Mouse (Mus musculus): Measurements from ENCODE around the gene Arpc3. TPM values are rescaled to one million over a fixed set of nuclear protein-coding genes. Genes with fewer than 3 reads are reported as not detected.

Gene Arpc3
- 136 and 141 TPM in 2 replicates for polyA plus RNA-seq (2015; fragmentation: Nextera tagmentation; extraction: Ambion mirVana)

- H3K4me1 ChIP-seq (replicated peaks; ENCODE audit: insufficient read depth, low read length), result no peaks in the 10 kb centered on the region
- peak; percentile 93 for TF ChIP-seq CTCF (IDR thresholded peaks at IDR 0.05; ENCODE audit: low read depth)
Observed at GRCm38 (mm10) chr5:122391786-122392180, at the start of gene Arpc3. TSS of gene Arpc3 (plus strand) at chr5:122391878.

GRCm38 (mm10) chr5:122342874-122343273 is 48.8 kb upstream of the Arpc3 start:
- no peaks in the 10 kb centered on the region for H3K4me1 ChIP-seq (replicated peaks; ENCODE audit: insufficient read depth, low read length)
- H3K36me3 ChIP-seq (ENCODE audit: insufficient read depth, low read length), result no peaks in the 10 kb centered on the region
- no peaks in the 10 kb centered on the region for H3K27me3 ChIP-seq (ENCODE audit: insufficient read depth, low read length)
- DNase-seq (ENCODE audit: low spot score) (no peak), ATAC-seq (replicated peaks; ENCODE audit: low FRiP score, low read depth) (no peak)
- no peak overlapping the region for H3K4me3 ChIP-seq (replicated peaks; ENCODE audit: low read depth, low read length)
- 76% methylated on average over 1 of the region's 1 CpGs for WGBS
- TF ChIP-seq CTCF (IDR thresholded peaks at IDR 0.05; ENCODE audit: low read depth), result no peak
- H3K9me3 ChIP-seq (replicated peaks; ENCODE audit: low read length), result no peaks in the 10 kb centered on the region
- H3K9ac ChIP-seq (ENCODE audit: low read depth, low read length), result no peak overlapping the region
- H3K27ac ChIP-seq, result no peak overlapping the region
- H3K4me2 ChIP-seq (ENCODE audit: low read length), result no peak overlapping the region

More at GRCm38 (mm10) chr5:122391786-122392180, at the start of gene Arpc3:
- Histone ChIP-seq H3K36me3 (ENCODE audit: insufficient read depth, low read length) (0 out of 2 replicates have a peak, but pooled peaks cover 3% of the 10 kb centered on the region), H3K27me3 (ENCODE audit: insufficient read depth, low read length) (no peaks in the 10 kb centered on the region), H3K9me3 (replicated peaks; ENCODE audit: low read length) (no peaks in the 10 kb centered on the region), H3K9ac (ENCODE audit: low read depth, low read length) (peak within 1 kb of the TSS; percentile 82), H3K27ac (peak within 1 kb of the TSS; percentile 63; the same call in 1 of the 2 replicates), H3K4me2 (ENCODE audit: low read length) (peak within 1 kb of the TSS; percentile 66), H3K4me3 (replicated peaks; ENCODE audit: low read depth, low read length) (peak within 1 kb of the TSS; percentile 76)
- DNase-seq (ENCODE audit: low spot score) (peak; percentile 94), ATAC-seq (replicated peaks; ENCODE audit: low FRiP score, low read depth) (peak; percentile 78)
- WGBS, result under 1% methylated on average over 39 of the region's 39 CpGs

DNA sequence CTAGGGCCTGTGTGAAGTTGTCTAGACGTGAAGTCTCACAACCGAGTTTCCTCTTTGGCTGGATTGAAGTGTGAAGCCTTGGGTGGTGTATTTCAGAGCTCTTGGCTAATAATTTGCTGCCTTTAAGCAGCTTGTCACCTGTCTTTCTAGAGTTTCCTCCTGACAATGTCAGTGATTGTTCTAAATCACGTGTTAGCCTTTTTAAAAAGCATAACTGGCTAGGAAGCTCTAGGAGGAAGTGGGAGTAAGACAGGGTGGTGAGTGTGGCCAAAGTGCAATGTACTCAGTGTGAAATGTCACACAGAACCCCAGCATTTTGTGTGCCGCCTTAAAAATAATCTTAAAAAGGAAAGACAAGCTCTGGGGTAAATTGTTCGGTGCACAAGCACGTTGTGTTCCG is 47.9 kb upstream of the Arpc3 start:
- Histone ChIP-seq H3K4me3 (replicated peaks; ENCODE audit: low read depth, low read length) (no peak overlapping the region), H3K9ac (ENCODE audit: low read depth, low read length) (no peak overlapping the region), H3K9me3 (replicated peaks; ENCODE audit: low read length) (no peaks in the 10 kb centered on the region), H3K27me3 (ENCODE audit: insufficient read depth, low read length) (no peaks in the 10 kb centered on the region), H3K27ac (no peak overlapping the region), H3K4me2 (ENCODE audit: low read length) (no peak overlapping the region), H3K4me1 (replicated peaks; ENCODE audit: insufficient read depth, low read length) (no peaks in the 10 kb centered on the region), H3K36me3 (ENCODE audit: insufficient read depth, low read length) (no peaks in the 10 kb centered on the region)
- WGBS, result 58% methylated on average over 7 of the region's 7 CpGs
- TF ChIP-seq CTCF (IDR thresholded peaks at IDR 0.05; ENCODE audit: low read depth), result no peak
- ATAC-seq (replicated peaks; ENCODE audit: low FRiP score, low read depth) (no peak), DNase-seq (ENCODE audit: low spot score) (no peak)

- Histone ChIP-seq H3K36me3 (ENCODE audit: insufficient read depth, low read length) (no peaks in the 10 kb centered on the region), H3K4me1 (replicated peaks; ENCODE audit: insufficient read depth, low read length) (no peaks in the 10 kb centered on the region), H3K4me2 (ENCODE audit: low read length) (no peak overlapping the region), H3K9me3 (replicated peaks; ENCODE audit: low read length) (no peaks in the 10 kb centered on the region), H3K4me3 (replicated peaks; ENCODE audit: low read depth, low read length) (no peak overlapping the region), H3K9ac (ENCODE audit: low read depth, low read length) (no peak overlapping the region), H3K27me3 (ENCODE audit: insufficient read depth, low read length) (no peaks in the 10 kb centered on the region), H3K27ac (no peak overlapping the region)
- WGBS, result 9% methylated on average over 5 of the region's 5 CpGs
- DNase-seq (ENCODE audit: low spot score) (peak; percentile 87), ATAC-seq (replicated peaks; ENCODE audit: low FRiP score, low read depth) (0 out of 2 replicates have a peak, but pooled peaks have one; percentile 66)
- peak; percentile 92 for TF ChIP-seq CTCF (IDR thresholded peaks at IDR 0.05; ENCODE audit: low read depth)
Observed at GRCm38 (mm10) chr5:122344260-122344659, 47.4 kb upstream of the Arpc3 start.

DNA sequence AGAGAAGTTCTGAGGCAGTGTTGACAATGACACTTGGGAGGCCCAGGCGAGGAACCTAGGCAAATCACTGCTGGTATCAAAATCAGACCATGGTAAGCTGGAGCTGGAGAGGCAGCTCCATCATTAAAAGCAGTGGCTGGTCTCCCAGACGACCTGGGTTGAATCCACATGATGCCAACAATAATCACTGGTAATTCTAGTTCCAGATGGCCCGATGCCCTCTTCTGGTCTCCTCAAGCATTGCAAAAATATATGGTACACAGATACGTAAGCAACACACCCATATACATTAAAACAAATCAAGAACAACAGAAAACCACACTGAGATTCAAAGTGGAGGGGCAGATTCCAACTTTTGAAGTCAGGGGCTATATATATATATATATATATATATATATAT is 45.9 kb upstream of the Arpc3 start:
- no peaks in the 10 kb centered on the region for H3K4me1 ChIP-seq (replicated peaks; ENCODE audit: insufficient read depth, low read length)
- peak; percentile 11; the same call in 1 of the 2 replicates for TF ChIP-seq CTCF (IDR thresholded peaks at IDR 0.05; ENCODE audit: low read depth)
- H3K27me3 ChIP-seq (ENCODE audit: insufficient read depth, low read length), result no peaks in the 10 kb centered on the region
- H3K9ac ChIP-seq (ENCODE audit: low read depth, low read length), result no peak overlapping the region
- DNase-seq (ENCODE audit: low spot score) (no peak), ATAC-seq (replicated peaks; ENCODE audit: low FRiP score, low read depth) (no peak)
- H3K36me3 ChIP-seq (ENCODE audit: insufficient read depth, low read length), result no peaks in the 10 kb centered on the region
- H3K9me3 ChIP-seq (replicated peaks; ENCODE audit: low read length), result no peaks in the 10 kb centered on the region
- H3K4me2 ChIP-seq (ENCODE audit: low read length), result no peak overlapping the region
- no peak overlapping the region for H3K4me3 ChIP-seq (replicated peaks; ENCODE audit: low read depth, low read length)
- whole genome bisulfite sequencing, result 81% methylated on average over 4 of the region's 4 CpGs
- no peak overlapping the region for H3K27ac ChIP-seq

GRCm38 (mm10) chr5:122353807-122354491 is 37.7 kb upstream of the Arpc3 start, which contains the start of the genes Rad9b and Vps29:
TSS of gene Rad9b (minus strand) at chr5:122354233.
TSS of gene Vps29 (plus strand) at chr5:122354369.
- no peak for TF ChIP-seq CTCF (IDR thresholded peaks at IDR 0.05; ENCODE audit: low read depth)
- Histone ChIP-seq H3K36me3 (ENCODE audit: insufficient read depth, low read length) (no peaks in the 10 kb centered on the region), H3K4me3 (replicated peaks; ENCODE audit: low read depth, low read length) (peak within 1 kb of the TSS; percentile 89), H3K27me3 (ENCODE audit: insufficient read depth, low read length) (no peaks in the 10 kb centered on the region), H3K4me2 (ENCODE audit: low read length) (peak within 1 kb of the TSS; percentile 80), H3K27ac (peak within 1 kb of the TSS; percentile 82), H3K9ac (ENCODE audit: low read depth, low read length) (peak within 1 kb of the TSS; percentile 93), H3K4me1 (replicated peaks; ENCODE audit: insufficient read depth, low read length) (peaks cover 7% of the 10 kb centered on the region; the same call in 1 of the 2 replicates), H3K9me3 (replicated peaks; ENCODE audit: low read length) (no peaks in the 10 kb centered on the region)
- 1% methylated on average over 51 of the region's 51 CpGs for WGBS
- DNase-seq (ENCODE audit: low spot score) (peak; percentile 99), ATAC-seq (replicated peaks; ENCODE audit: low FRiP score, low read depth) (peak; percentile 92)
